Mouse (Mus musculus) lung, postnatal 0 days (tissue): Measurements from ENCODE around the gene Col4a1. TPM values are rescaled to one million over a fixed set of nuclear protein-coding genes. Genes with fewer than 3 reads are reported as not detected.

Experiments
- ATAC-seq: fragments of 200-750 bp; cut with Nextera tagmentation; 2 replicates; pipeline ENCODE4 v1.8.0; 2017; ENCODE audit warnings: moderate library complexity
- DNase-seq: peaks from one replicate; pipeline ENCODE4 v3.0.0-alpha.2; 2016; ENCODE audit warnings: low spot score
- H3K27ac ChIP-seq: fragments of 300-500 bp; sonication (generic); 2 replicates; pipeline ENCODE4 v1.5.1; 2014; ENCODE audit warnings: antibody characterized with exemption, mild to moderate bottlenecking, low read length, mixed read lengths
- H3K27me3 ChIP-seq: fragments of 300-500 bp; sonication (generic); replicated peaks from 2 replicates; pipeline ENCODE4 v1.6.1; 2014; ENCODE audit warnings: low read length, mixed read lengths; ENCODE audit not compliant: insufficient read depth
- H3K36me3 ChIP-seq: fragments of 300-500 bp; sonication (generic); 2 replicates; pipeline ENCODE4 v1.6.1; 2014; ENCODE audit warnings: low read length, mixed read lengths; ENCODE audit not compliant: insufficient read depth
- H3K4me1 ChIP-seq: fragments of 300-500 bp; sonication (generic); 2 replicates; pipeline ENCODE4 v1.6.1; 2014; ENCODE audit warnings: antibody characterized with exemption, low read depth, low read length, mixed read lengths; ENCODE audit not compliant: insufficient read depth
- H3K4me2 ChIP-seq: fragments of 300-500 bp; sonication (generic); replicated peaks from 2 replicates; pipeline ENCODE4 v1.6.1; 2014; ENCODE audit warnings: low read depth, mild to moderate bottlenecking, low read length, moderate library complexity, mixed read lengths
- H3K4me3 ChIP-seq: fragments of 300-500 bp; sonication (generic); 2 replicates; pipeline ENCODE4 v1.5.1; 2014; ENCODE audit warnings: low read depth, low read length
- H3K9ac ChIP-seq: fragments of 300-500 bp; sonication (generic); replicated peaks from 2 replicates; pipeline ENCODE4 v1.6.1; 2014; ENCODE audit warnings: low read depth, mild to moderate bottlenecking
- H3K9me3 ChIP-seq: fragments of 300-500 bp; sonication (generic); 2 replicates; pipeline ENCODE4 v1.6.1; 2016; ENCODE audit warnings: low read length, mixed read lengths
- CTCF ChIP-seq: IDR thresholded peaks from 2 replicates; pipeline ENCODE4 v1.5.1; 2016; ENCODE audit warnings: antibody characterized with exemption, mild to moderate bottlenecking
- EP300 ChIP-seq: IDR thresholded peaks from 2 replicates; pipeline ENCODE4 v1.6.1; 2016; ENCODE audit warnings: antibody characterized with exemption, mild to moderate bottlenecking, control low read depth
- whole genome bisulfite sequencing: fragments of 180-500 bp; shearing (Covaris S2); extraction: QIAGEN DNeasy Blood & Tissue Kit; methylation state at CpG from one replicate; pipeline ENCODE4 v1.1.7; 2014; 5-methylcytosine and 5-hydroxymethylcytosine counted together
- polyA plus RNA-seq: library from polyadenylated mRNA; unstranded; fragments of >200 nt; fragmentation: Nextera tagmentation; extraction: Ambion mirVana; gene quantifications from 2 replicates; pipeline ENCODE4 v1.2.1, GENCODE M21; 2015

Gene Col4a1
- polyA plus RNA-seq, 1 experiment from 2014 or later = 376 TPM

- ATAC-seq = no peak
- TF ChIP-seq EP300 (no peak), CTCF (no peak)
- no peak overlapping the region for H3K4me2 ChIP-seq
- H3K9ac ChIP-seq = no peak overlapping the region
- H3K4me1 ChIP-seq = no peaks in the 10 kb centered on the region
- H3K4me3 ChIP-seq = no peak overlapping the region
- H3K27me3 ChIP-seq = no peaks in the 10 kb centered on the region
- DNase-seq = no peak
- H3K9me3 ChIP-seq = no peaks in the 10 kb centered on the region
- peaks cover 47% of the 10 kb centered on the region for H3K36me3 ChIP-seq
- H3K27ac ChIP-seq = no peak overlapping the region
- WGBS = 71% methylated on average over 4 of the region's 4 CpGs
Observed at GRCm38 (mm10) chr8:11233009-11233408, 79.6 kb downstream of the Col4a1 start.

- no peak overlapping the region for H3K4me3 ChIP-seq
- WGBS = 60% methylated on average over 4 of the region's 4 CpGs
- no peaks in the 10 kb centered on the region for H3K9me3 ChIP-seq
- ATAC-seq (no peak), DNase-seq (no peak)
- H3K4me1 ChIP-seq = no peaks in the 10 kb centered on the region
- no peak overlapping the region for H3K4me2 ChIP-seq
- H3K36me3 ChIP-seq = peaks cover 56% of the 10 kb centered on the region
- H3K27ac ChIP-seq = no peak overlapping the region
- no peak for TF ChIP-seq EP300
- no peak for TF ChIP-seq CTCF
- no peak overlapping the region for H3K9ac ChIP-seq
- H3K27me3 ChIP-seq = no peaks in the 10 kb centered on the region
Observed at GRCm38 (mm10) chr8:11230277-11230676, 82.3 kb downstream of the Col4a1 start.

- H3K4me3 ChIP-seq = no peak overlapping the region
- no peak for DNase-seq
- WGBS = 67% methylated on average over 7 of the region's 7 CpGs
- H3K4me1 ChIP-seq = no peaks in the 10 kb centered on the region
- H3K9ac ChIP-seq = no peak overlapping the region
- H3K27me3 ChIP-seq = no peaks in the 10 kb centered on the region
- no peak overlapping the region for H3K27ac ChIP-seq
- H3K36me3 ChIP-seq = peaks cover 64% of the 10 kb centered on the region
- no peak overlapping the region for H3K4me2 ChIP-seq
- H3K9me3 ChIP-seq = no peaks in the 10 kb centered on the region
- TF ChIP-seq EP300 (no peak), CTCF (no peak)
- ATAC-seq = no peak
Observed at GRCm38 (mm10) chr8:11227421-11227820, 85.2 kb downstream of the Col4a1 start.

- peak; percentile 60; the same call in 1 of the 2 replicates for TF ChIP-seq EP300
- TF ChIP-seq CTCF = no peak
- Histone ChIP-seq H3K4me2 (no peak overlapping the region), H3K27me3 (no peaks in the 10 kb centered on the region), H3K36me3 (peaks cover 60% of the 10 kb centered on the region), H3K4me1 (no peaks in the 10 kb centered on the region), H3K27ac (no peak overlapping the region), H3K9me3 (no peaks in the 10 kb centered on the region), H3K9ac (no peak overlapping the region), H3K4me3 (no peak overlapping the region)
- ATAC-seq (peak; percentile 88), DNase-seq (peak; percentile 81)
- WGBS = 68% methylated on average over 13 of the region's 13 CpGs
Observed at GRCm38 (mm10) chr8:11225577-11226434, 86.8 kb downstream of the Col4a1 start.

- whole genome bisulfite sequencing = 65% methylated on average over 7 of the region's 7 CpGs
- no peak overlapping the region for H3K9ac ChIP-seq
- H3K9me3 ChIP-seq = no peaks in the 10 kb centered on the region
- DNase-seq (no peak), ATAC-seq (no peak)
- no peaks in the 10 kb centered on the region for H3K4me1 ChIP-seq
- H3K27me3 ChIP-seq = no peaks in the 10 kb centered on the region
- no peak overlapping the region for H3K4me3 ChIP-seq
- TF ChIP-seq CTCF (0 out of 2 replicates have a peak, but pooled peaks have one; percentile 5), EP300 (no peak)
- no peak overlapping the region for H3K4me2 ChIP-seq
- no peak overlapping the region for H3K27ac ChIP-seq
- H3K36me3 ChIP-seq = peaks cover 74% of the 10 kb centered on the region
Observed at GRCm38 (mm10) chr8:11224178-11224577, 88.4 kb downstream of the Col4a1 start.

GRCm38 (mm10) chr8:11221353-11221752 is 91.3 kb downstream of the Col4a1 start:
- no peaks in the 10 kb centered on the region for H3K4me1 ChIP-seq
- H3K9ac ChIP-seq = no peak overlapping the region
- H3K9me3 ChIP-seq = no peaks in the 10 kb centered on the region
- 93% methylated on average over 5 of the region's 5 CpGs for WGBS
- H3K4me3 ChIP-seq = no peak overlapping the region
- H3K36me3 ChIP-seq = peaks cover 78% of the 10 kb centered on the region
- DNase-seq (no peak), ATAC-seq (no peak)
- TF ChIP-seq CTCF (no peak), EP300 (no peak)
- no peak overlapping the region for H3K27ac ChIP-seq
- H3K4me2 ChIP-seq = no peak overlapping the region
- H3K27me3 ChIP-seq = no peaks in the 10 kb centered on the region
